Mouse (Mus musculus) adrenal gland, adult 18-20 months (tissue): Measurements from ENCODE around the gene Prdm12. TPM values are rescaled to one million over a fixed set of nuclear protein-coding genes. Genes with fewer than 3 reads are reported as not detected.

Source experiments
- DNase-seq, 2 experiments: peaks; one replicate each; pipeline ENCODE4 v3.0.0; 2021 to 2022; ENCODE audit warnings: low spot score in 2 of 2
- long read RNA-seq, 2 experiments: library from polyadenylated mRNA; stranded (forward); transcript quantifications; one replicate each; pipeline ENCODE4 v2.0.0; 2021
- total RNA-seq, 2 experiments: library from RNA; stranded (reverse); gene quantifications; 1 replicate in 1 of 2; 2 replicates in 1 of 2; pipeline ENCODE4 v1.2.3; 2021

Gene Prdm12
- total RNA-seq, result not detected
- long read RNA-seq, experiment 1, result 0 reads
- long read RNA-seq, experiment 2, result 0 reads

DNA sequence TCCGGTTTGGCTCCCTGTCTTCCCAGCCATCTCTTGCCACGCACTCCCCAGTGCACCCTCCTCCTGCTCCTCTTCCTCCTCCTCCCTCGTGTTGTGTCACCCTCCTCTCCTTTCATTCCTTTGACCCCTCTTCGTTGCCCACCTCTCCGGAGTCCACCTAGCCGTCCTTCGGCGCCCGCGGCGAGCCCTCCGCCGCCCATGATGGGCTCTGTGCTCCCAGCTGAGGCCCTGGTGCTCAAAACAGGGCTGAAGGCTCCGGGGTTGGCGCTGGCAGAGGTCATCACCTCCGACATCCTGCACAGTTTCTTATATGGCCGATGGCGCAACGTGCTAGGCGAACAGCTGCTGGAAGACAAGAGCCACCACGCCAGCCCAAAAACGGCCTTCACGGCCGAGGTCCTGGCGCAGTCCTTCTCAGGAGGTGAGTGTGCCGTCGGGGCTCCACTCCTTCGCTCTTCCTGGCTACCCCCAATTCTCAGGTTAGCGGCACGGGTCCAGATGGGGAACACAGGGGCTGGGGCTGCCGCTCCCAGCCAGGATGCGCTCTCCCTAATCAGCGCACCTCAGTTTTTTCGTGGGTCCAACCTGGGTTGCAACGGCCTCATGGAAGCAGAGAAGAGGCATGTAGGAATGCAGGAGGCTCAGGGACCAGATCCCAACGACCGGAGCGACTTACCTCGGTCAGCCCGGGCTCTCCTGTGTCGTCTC lies at the start of gene Prdm12:
Gene Prdm12, plus strand, starts transcription at position 137 of the 708 bp plus-strand sequence.
- no peak for DNase-seq

DNA sequence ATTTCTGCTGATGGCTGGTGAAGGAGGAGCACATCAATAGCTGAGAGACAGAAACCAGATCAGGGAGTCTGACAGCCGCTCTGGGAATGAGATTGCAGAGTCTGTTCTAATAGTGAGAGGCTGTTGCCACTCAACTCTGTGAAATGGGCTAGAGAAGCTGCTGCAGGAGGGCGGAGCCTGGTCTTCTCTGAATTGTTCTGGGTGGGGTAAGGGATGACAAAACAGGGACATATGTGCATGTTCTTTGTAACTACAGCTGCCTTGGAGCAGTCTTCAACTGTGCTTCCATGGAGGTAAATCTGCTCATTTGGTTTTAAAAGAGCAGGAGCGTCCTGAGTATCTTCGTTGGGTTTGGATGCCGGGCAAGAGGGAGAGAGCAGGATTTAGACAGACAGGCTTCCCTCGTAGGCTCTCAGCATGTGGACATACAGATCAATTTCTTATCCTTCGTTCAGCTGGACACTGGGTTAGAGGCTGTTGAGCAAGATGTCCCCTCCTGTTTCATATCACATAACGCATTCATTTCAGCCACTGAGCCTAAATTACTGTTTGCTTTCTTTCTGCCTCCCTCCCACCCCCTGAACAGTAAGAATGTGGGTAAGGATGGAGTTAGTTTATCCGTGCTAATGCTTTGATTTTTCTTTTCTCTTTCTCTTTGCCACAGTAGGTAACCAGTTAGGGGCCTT lies 47.9 kb upstream of the Prdm12 start:
- no peak for DNase-seq

DNA sequence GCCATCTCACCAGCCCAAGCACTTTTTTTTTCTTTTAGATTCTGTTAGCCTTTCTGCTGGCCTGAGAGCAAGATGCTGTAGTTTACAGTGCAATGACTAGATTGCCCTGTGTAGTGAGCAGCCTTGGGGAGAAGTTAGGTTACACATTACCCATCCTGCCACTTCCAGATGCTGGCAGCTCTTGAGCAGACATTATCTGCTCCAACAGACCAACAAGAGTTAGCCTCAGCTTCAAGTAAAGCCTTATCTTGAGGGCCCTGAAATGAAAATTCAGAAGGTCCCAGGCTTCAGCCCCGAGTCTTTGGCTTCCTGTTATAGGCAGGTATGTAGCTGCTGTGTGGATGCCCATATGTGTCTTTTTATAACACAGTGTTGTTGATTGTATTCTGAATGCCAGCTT lies 32.3 kb upstream of the Prdm12 start:
- no peak for DNase-seq

DNA sequence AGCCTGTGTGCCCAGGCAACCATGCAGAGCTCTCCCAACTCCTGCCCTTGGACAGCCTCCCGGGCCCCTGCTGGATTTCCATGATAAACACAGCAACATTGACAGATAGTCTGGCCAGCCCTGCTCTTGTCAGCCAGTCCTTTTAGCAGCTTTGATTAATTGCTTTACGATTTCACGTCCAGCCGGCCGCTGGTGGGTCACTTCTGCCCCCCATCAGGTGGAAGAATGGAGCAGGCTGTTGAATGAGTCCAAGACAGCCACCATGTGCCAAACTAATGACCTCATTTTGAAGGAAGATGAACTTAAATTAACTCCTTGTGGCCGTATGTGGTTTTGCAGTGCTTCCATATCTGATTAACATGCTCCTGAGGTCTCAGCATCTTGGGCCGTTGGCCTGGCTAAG lies 30.0 kb upstream of the Prdm12 start:
- no peak for DNase-seq

DNA sequence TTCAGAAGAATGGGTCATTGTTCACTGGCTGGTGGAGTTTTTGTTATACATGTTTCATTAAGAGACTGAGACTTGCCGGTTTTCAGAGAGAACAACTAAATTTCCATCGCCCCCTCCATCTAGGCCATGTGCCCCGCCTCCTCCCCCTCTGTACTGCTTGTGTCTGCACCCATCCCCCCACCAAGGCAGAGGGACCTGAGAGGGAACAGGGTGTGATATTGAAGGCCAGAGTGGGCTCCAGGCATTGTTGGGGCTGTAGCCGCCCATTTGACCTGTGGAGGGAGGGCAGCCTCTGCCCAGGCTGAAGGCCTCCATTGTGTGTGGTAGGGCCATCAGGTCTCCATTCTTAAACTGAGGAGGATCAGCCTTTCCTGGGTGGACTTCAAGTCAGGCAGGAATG lies 28.9 kb upstream of the Prdm12 start:
- DNase-seq, result no peak

DNA sequence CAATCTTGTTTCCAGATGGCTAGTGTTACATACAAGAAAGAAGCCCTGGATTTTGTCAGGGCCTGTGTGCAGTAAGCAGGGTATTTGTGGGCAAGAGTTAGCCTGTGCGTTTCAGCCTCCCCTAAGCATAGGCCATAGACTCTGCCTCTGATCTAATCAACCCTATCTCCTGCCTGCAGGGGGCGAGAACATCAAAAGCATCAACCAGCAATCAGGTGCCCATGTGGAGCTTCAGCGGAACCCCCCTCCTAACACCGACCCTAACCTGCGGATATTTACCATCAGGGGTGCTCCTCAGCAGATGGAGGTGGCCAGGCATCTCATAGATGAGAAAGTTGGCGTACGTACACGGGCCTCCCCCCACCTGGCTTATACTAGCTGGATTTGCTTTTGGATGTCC lies 28.4 kb upstream of the Prdm12 start:
- DNase-seq, result no peak

DNA sequence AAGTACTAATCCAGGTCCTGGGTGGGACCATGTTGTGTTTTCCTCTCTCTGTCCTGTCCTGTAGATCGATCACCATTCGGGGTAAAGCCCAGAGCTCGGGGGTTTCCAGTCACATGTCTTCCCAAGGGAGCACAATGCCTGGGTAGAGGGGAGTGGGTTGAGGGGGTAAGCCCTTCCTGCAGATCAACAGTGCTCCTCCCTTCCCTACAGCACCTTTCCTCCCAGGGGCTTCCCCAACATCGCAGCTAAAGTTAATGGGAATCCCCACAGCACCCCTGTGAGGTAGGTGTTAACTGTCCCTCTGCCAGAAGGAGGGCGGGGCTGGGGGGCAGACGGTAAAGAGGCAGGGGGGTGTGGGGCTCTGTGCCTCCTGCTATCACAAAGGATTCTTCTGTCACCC lies 27.2 kb upstream of the Prdm12 start:
- DNase-seq, result no peak

DNA sequence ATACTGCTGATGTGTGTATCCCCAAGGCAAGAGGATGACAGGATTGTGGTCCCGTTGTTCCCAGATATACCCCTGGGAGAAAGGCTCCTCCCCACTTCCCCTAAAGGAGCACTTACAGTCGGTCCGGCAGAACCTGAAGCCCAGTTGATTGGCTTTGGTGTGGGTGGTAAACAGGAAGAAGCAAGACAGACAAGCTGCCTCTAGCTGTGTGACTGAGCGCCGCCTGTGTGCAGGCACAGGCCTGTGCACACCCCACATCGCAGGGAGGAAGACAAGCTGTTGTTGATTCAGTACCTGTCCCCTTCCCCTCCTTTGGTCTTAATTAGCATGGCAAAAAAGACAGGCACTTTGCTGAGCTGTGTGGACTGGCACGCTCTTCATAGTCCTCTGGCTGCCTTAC lies 26.1 kb upstream of the Prdm12 start:
- DNase-seq, result no peak

DNA sequence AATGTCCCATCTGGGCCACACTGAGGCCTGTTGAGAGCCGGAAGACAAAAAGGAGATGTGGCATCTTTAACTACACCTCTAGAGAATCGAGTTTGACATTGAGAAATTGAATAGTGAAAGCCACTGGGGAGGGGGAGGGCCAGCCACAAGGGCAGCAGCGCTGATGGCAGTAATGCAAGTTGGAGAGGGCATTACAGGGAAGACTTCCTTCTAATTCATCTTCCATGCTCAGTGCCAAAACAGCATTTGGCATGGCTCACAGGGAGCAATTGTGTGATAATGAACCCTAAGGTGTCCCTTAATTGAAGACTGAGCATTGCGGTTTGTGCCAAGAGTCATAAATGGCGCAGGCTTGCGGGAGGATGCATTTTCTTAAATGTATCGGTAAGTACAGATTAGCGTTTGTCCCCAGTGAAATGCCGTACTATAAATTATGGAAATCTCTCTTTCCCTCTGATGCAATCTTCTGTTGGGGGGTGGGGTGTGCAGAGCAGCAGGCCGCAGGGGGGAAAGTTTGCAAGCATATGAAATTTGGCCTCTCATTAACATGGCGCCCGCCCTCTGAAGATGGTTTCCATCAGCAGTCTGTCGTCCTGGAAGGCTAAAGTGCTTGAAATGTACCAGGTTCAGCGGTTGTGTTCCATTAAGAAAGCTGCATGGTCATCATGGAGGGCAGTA lies 21.2 kb upstream of the Prdm12 start:
- DNase-seq, result no peak

DNA sequence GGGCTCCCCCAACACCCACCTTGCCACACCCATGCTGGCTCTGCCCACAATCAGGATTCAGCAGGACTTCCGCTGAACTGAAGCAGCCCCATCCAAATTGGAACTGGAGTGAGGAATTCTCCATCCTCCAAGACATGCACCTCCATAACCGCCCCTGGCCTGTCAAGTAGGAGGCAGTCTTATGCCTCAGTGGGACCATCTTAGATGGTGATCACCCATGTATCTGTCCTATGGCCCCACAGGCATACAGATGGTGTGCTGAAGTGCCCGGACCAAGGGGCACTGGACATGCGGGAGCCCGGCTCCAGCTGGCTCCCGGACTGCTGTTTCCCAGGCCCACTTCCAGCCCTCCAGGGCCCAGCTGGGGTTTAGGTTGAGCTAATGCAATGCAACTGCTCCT lies 20.6 kb upstream of the Prdm12 start:
- DNase-seq, result no peak

DNA sequence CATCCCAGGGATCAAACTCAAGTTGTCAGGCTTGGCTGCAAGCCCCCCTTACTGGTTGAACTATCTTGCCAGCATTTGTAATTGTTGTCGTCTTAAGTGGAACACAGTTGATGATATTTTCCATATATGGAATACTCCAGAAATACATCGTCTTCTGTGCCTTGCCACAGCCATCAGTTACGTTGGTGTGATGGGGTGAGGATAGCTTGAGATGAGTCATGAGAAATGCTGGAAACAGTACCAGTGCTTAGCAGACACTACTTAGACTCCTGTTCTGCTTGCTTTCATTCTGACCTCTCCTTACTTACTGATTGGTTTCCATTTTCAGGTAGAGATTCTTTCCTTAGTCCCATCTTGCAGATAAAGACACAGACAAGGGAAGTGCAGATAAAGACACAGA lies 6.3 kb upstream of the Prdm12 start:
- DNase-seq, result no peak

DNA sequence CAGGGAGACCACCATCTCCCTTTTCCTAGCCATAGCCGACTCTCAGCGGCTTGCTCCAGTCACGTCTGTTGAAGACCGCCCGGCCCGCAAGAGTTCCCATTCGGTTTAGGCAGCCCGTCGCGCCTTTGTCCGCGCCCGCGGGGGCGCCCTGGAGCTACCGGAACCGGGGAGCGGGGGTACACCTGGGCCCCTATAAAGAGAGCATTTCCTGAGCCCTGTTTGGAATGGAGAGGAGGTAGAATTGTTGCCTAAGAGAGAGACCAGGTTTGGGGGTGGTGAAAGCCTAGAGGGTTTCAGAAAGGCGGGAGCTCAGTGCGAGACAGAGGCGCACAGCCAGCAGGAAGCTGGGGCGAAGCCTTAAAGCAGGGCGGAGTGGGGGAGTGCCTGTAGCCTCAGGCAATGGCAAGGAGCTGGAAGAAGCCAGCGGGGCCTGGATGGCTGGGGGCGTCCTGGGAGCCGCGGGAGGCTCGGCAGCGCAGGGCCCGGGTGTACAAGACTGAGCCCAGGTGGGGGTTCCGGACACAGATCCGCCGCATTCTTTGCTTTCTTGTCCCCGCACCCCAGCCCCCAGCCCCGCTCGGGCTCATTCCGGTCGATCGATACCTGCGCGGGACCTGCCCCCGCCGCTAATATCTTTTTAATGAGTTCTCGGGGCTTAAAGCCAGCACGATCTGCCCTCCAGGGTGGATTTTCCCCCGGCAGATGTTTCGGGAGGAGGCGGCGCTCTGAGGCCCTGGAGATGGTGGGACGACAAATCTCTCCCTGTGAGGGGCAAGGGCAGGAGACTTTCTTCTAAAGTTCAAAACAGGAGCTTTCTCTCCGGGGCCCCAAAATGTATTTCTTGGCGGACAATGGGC lies 4.3 kb upstream of the Prdm12 start:
- DNase-seq, result no peak

DNA sequence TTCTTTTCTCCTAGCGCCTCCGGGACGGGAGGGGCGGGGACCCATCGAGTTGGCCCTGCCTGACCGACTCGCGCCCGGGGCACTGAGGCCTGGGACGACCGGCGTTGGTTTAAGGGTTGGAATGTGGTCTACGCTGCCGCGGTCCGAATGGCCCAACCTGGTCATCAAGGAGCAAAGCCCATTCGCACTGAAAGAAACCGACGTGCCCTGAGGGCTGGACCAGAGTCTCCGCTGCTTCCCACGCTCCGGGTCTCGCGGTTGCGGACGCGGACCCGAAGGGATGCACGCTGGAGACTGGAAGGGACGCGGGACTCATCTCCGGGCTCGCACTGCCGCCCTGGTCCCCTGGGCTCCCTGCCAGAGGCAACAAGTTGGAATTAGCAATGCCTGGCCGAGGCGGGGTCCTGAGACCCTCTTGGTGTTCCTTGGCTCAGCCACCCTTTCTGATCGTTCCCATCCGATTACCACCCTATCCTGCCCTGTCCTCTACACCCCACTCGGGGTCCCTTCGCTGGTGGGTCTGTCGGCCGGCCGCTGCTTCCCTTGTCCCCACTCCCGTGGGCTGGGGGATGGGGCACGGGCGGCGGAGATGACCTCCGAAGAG lies 3.6 kb upstream of the Prdm12 start:
- no peak for DNase-seq

DNA sequence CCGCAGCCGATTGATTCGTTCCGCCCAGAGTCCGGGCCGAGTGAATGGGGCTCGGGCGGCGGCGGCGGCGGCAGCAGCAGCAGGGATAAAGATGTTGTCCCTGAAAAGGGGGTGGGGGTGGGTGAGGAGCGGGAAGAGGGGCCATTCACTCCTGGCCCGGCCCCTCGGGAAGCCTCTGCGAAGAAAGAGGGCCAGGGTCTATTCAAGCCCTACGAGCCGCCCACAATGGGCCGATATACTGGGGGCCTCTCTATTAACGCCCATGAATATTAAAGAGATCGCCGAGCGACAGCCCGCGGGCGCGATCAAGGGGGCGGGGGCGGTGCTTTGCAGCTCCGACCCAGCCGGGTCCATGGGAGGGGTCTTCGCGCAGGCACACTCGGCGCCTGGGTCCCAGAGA lies 3.1 kb upstream of the Prdm12 start:
- DNase-seq, result no peak

DNA sequence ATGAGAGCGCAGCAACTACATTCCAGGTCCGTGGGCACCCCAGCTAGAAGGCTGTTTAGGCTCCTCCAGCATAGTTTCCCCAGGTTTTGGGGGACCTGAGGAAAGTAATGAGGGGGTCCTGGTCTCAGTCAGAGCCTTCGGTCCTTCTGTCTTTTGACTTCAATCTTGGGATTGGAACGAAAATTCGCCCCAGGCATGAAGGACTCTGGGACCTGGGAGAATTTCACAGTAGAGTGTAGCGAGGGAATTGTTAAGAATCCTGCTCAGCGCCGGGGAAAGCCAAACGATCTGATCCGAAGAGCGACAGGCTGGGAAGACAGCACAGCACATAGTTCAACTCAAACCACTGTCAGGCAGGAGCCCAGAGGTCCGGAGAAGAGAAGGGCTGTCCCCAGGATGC lies 2.5 kb upstream of the Prdm12 start:
- no peak for DNase-seq

DNA sequence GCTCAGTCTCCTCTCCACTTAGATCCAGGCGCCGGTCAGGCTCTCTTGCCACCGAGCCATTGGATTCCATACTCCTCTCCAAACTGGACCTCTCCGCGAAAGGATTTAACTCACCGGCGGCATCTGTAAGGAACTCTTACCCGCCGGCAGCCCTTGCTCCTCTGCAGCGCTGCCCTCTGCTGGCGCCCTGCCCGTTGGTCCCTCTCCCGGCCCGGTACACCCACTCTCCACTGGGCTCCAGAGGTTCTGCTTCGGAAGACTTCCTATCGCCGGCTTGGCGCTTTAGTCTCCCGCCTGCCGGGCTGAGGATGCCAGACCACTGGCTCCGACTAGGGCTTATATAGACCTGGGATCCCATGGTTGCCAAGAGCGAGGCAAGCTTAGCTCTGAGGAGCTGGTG lies 2.0 kb upstream of the Prdm12 start:
- peak; percentile 54 to 67 for DNase-seq

DNA sequence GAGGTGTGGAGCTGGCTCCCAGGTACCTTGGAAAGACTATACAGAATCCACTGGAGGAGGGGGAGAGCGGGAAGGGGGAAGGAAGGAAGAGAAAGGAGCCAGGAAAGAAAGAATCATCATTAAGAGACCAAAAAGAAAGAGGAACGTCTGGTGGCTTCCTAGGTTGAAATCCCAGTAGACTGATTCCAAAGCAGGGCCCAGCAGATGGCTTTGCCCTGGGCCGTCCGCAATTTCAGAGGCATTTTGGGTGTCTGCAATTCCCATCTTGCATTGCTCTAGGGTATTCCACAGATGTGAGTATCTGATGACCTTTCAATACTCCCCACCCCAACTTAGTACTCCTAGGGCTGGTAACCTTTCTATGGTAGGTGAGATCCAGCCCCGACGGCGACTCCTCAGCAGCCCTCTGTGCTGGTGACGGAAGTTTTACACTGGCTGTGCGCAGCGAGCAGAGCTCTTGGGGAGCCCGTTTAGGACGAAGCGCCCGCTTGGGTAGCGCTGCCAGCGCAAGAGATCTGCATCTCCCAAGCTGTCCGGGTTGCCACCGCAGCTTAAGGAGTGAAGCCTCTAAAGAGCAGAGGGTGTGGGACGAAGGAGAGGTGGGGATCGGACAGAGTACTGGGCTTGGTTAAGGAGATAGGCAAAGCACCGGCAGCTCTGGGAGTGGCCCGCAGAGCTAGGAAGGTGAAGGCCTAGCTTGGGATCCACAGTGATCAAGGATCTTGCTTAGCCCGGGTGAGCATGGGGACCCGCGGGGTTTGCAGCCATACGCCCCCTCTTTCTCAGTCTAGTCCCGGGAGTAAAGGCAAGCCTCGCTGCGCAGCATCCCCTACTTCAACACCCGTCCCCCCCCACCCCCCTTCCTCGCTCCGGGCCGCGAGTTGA lies 1.0 kb upstream of the Prdm12 start:
- no peak for DNase-seq

DNA sequence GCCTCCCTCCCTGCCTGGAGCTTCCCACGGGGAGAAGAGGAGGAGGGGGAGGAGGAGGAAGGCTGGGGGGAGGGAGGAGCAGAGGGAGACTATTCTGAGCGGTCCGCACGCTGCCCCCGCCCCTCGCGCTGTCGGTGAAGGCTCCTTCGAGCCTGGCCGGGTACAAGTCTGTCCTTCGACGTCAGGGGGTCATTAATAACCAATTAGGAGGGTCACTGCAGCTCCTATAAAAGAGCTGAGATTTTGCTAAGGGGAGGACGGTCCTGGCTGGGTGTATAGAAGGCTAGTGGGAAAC lies 424 bp upstream of the Prdm12 start:
- no peak for DNase-seq

DNA sequence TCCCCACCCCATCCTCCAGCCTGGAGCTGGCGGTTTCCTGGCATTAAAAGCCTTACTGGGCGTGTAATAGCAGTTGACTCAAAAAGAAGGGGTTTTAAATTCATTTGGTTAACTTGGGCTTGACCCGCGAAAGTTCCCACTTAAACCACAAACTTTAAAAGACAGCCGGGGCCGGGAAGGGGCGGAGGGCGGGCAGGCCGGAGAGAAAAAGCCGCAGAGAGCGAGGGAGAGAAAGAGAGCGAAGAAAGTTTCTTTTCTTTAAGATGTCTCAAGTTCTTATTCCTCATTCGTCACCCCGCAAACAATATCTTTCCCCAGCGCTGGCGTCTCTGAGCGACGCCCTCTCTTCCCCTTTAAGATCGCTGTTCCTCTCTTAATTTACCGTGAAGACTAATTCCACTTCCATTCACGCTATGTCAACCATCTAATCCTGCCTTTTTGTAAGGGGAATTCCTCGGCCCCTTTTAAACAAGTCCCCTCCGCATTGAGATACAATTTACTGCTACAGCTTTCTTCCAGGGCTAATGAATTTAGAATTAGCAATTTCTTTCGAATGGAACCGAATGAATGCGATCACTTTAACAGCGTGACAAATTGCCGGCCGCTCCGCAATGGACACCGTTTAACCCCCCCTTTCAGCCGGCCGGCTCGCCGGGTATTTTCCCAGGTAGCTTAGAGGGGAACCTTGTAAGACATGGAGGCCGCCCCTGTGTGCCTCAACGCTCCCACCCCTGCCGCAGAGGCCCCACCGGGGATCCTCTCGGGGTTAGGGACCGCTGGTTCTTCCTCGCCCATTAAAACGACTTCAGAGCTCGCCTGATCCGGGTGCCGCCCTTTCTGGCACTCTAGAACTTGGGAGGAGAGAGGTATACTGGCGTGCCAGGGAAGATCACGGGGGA lies 1.0 kb downstream of the Prdm12 start:
- no peak for DNase-seq
